Mouse (Mus musculus): ENCODE measurements around the gene Pdgfa. TPM values are rescaled to one million over a fixed set of nuclear protein-coding genes. Genes with fewer than 3 reads are reported as not detected.
A peak's percentile ranks its signal among the peaks of the same experiment; 100 is the strongest.

Gene Pdgfa
- total RNA-seq, 2 experiments from 2014 or later, result 54.6 to 58.0 TPM

DNA sequence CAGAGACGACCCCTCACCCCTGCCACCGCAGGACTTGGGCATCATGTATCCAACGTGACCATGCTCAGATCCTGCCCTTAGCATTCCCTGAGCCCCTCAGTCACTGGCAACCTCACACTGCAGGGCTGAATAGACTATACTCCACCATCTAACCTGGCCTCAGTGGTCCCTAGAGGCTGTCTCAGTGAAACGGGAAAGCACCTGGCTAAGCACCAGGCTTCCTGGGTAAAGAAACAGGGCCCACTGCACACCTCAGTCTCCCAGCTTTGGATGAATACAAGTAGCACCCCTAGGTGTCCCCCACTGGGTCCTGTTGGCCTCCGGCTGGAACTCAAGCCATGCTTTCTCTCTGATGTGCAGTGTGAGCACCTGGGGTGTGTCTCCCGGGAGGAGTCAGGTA is 23.7 kb downstream of the Pdgfa start:
- intact Hi-C loops (cut with DNase I), result no loop called here
- no peak for DNase-seq (ENCODE audit: extremely low spot score in 1 of 2, low spot score in 2 of 2)

DNA sequence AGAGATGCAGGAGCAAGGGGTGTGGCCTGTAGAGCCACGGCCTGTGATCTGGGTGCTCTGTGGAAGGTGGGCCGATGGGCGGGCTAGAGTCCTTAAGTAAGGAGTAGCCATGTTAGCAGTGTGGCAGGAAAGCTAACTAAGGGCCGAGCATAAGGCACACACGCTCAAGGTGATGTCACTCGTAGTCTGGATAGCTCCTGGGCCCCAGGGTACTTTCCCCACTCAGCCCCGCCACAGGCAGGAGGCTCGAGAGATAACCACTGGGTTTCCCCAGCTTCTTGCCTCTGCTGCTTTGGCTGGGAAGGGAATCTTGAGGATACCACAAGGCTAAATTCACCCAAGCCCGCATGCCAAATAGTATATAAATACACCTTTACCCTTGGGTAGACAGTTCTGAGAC is 25.8 kb downstream of the Pdgfa start:
- DNase-seq (ENCODE audit: extremely low spot score in 1 of 2, low spot score in 2 of 2), result no peak
- intact Hi-C loops (cut with DNase I), result no loop called here

- intact Hi-C loops (cut with DNase I), result no loop called here
- no peak for DNase-seq (ENCODE audit: extremely low spot score in 1 of 2, low spot score in 2 of 2)
Measured at GRCm38 (mm10) chr5:138970056-138970490, 27.1 kb downstream of the Pdgfa start.

DNA sequence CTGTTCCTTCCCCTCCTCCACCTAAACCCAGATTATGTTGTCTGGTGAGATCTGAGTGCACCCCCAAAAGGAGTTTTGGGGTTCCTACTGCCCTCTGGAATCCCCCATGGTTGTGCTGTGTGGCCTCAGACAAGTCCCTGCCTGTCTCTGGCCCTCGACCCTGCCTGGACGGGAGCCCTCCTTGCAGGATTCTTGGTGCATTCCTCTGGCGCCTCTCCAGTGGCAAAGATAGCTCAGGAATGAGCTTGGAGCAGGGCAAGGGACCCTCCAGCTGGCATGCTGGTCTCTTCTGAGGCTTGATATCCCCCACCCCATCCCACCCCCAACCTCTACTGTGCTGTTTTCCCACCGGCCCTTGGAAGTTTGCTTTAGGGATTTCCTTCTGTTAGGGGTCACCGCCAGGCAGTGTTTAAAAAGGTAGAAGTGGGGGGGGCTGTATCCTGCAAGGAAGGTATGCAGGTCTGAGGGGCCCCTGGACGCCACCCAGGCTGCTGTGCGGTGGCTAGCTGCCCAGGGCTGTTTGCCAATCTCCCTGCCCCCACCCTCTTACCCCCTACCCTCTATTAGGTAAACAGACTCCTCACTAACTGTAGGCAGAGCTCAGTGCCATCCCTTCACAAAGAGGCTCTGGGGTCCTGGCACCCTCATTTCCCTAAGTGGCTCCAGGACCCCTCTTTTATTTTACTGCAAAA is 31.0 kb downstream of the Pdgfa start:
- DNase-seq (ENCODE audit: extremely low spot score in 1 of 2, low spot score in 2 of 2), result peak in 1 of 2 experiments; percentile 59
- intact Hi-C loops (cut with DNase I), result no loop called here

DNA sequence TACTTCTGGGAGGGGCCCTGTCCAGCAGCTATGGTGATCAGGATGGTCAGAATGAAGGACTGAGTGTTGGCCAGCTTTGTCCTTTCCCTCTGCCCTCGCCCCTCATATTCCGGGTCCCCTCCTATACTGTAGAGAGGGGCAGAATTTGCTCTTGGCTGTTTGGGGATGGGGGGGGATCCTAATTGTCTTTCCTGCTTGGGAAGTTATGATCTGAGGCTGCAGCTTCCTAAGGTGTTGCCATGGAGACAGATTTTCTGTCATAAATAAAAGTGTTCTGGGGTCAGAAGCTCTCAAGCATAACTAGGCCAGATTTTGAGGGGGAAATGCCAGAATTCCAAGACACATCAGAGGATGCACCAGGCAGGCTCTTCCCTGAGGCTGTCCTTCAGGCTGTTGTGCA is 31.6 kb downstream of the Pdgfa start:
- intact Hi-C loops (cut with DNase I), result no loop called here
- DNase-seq (ENCODE audit: extremely low spot score in 1 of 2, low spot score in 2 of 2), result no peak

DNA sequence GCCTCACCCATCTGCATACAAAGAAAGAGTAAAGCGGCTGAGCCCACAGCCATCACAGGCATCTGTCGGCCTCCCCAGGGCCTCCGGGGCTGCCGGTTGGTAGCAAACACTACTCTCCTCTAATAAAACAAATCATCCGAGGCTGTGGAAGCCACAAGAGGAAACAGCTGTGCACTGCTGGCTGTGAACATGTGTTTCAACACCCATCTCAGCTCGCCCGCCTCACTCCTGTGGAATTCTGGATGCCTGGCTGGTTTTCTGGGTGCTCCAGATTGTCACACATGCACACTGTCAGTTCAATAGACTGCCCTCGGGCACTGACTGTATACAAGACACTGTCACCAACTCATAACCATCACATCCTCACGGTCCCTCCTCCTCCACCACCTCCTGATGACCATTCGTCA is 40.7 kb downstream of the Pdgfa start:
- intact Hi-C loops (cut with DNase I), result no loop called here
- no peak for DNase-seq (ENCODE audit: extremely low spot score in 1 of 2, low spot score in 2 of 2)

- intact Hi-C loops (cut with DNase I), result no loop called here
Measured at GRCm38 (mm10) chr5:138953986-138954385, 43.2 kb downstream of the Pdgfa start.

GRCm38 (mm10) chr5:138952969-138953368 is 44.2 kb downstream of the Pdgfa start:
- DNase-seq (ENCODE audit: extremely low spot score in 1 of 2, low spot score in 2 of 2), result no peak
- intact Hi-C loops (cut with DNase I), result no loop called here

More at GRCm38 (mm10) chr5:138953986-138954385, 43.2 kb downstream of the Pdgfa start:
- DNase-seq (ENCODE audit: extremely low spot score in 1 of 2, low spot score in 2 of 2), result no peak

- no peak for DNase-seq (ENCODE audit: extremely low spot score in 1 of 2, low spot score in 2 of 2)
- intact Hi-C loops (cut with DNase I), result no loop called here
Measured at GRCm38 (mm10) chr5:138951305-138951704, 45.9 kb downstream of the Pdgfa start.

DNA sequence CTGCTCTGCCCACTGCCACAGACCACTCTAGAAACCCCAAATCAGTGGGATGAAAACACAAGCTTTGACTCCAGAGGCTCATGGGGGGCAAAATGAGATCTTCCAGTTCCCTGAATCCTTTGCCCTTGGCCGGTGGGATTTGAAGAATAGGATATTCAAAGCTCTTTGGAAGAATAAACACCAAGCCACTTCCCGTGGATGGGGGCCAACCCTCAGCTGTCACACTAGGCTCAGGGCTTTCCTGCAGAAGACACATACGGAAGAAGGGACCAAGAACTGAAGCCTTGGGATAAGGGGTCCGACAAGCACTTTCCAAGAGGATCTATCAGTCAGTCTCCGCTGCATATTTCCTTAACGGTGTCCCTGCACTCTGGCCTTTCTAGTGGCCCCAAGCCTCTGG is 48.0 kb downstream of the Pdgfa start:
- intact Hi-C loops (cut with DNase I), result no loop called here
- DNase-seq (ENCODE audit: extremely low spot score in 1 of 2, low spot score in 2 of 2), result no peak

DNA sequence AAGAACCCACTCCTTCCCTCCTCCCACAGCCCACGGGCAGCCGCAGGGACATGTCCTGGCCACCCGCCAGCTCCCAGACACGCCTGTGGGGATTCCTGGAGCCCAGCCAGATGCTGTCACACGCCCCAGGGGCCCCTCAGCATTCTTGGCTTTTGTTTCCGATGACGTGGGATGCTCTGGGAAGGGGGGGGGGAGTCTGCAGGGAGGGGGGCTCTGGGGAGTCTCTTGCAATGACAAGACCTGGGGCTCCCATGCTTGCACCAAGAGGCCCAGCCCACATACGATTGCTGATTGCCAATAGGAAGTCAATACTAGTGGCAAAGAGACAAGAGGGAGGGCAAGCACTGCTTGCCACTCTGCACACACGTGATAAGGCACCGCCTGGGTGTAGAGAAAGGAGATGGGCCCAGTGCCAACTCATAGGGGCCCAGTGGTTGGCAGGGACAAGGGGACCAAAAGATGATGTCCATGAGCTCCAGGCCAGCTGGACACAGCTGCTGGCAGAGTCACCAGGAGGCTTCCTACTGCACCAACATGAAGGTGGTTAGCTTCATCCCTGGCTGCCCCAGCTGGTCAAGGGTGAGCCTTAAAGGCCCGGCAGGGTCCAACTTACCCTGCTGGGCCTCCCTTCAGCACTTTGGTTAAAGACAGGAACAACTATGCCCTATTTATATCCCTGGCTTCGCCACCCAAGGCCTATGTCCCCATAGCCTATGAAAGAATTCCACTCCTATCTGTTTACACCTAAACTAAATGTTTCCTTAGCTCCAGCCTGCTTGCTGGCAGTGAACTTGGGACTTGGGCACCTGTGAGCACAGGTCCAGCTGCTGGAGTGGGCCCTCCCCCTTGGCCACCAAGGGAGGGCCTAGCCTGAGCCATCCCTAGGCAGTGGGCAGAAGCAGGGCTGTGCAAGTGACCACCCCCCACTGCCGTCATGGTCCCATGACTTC is 48.9 kb downstream of the Pdgfa start:
- intact Hi-C loops (cut with DNase I), result no loop called here
- DNase-seq (ENCODE audit: extremely low spot score in 1 of 2, low spot score in 2 of 2), result peak in 1 of 2 experiments; percentile 83

GRCm38 (mm10) chr5:138947487-138947886 is 49.7 kb downstream of the Pdgfa start:
- DNase-seq (ENCODE audit: extremely low spot score in 1 of 2, low spot score in 2 of 2), result no peak
- intact Hi-C loops (cut with DNase I), result no loop called here

DNA sequence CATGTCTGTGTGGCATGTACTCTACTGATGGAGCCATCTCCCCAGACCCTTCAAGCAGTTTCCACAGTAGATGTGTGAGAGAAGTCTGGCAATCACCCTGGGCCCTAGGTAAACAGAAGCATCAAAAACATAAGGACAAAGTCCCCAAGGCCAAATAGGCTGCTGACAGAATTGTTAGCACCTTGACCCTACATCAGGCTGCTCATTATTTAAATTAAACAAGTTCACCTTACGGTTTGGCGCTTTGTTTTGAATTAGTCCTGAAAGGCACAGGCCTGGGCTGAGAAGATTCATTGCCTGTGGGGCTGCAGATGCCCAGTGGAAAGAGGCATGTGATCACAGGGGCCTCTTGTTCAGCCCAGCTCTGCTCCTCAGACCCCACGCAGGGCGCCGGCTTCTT is 50.2 kb downstream of the Pdgfa start:
- intact Hi-C loops (cut with DNase I), result no loop called here
- no peak for DNase-seq (ENCODE audit: extremely low spot score in 1 of 2, low spot score in 2 of 2)

- DNase-seq (ENCODE audit: extremely low spot score in 1 of 2, low spot score in 2 of 2), result no peak
- intact Hi-C loops (cut with DNase I), result no loop called here
Measured at GRCm38 (mm10) chr5:138945011-138945410, 52.2 kb downstream of the Pdgfa start.

GRCm38 (mm10) chr5:138944551-138944950 is 52.6 kb downstream of the Pdgfa start:
- intact Hi-C loops (cut with DNase I), result no loop called here

DNA sequence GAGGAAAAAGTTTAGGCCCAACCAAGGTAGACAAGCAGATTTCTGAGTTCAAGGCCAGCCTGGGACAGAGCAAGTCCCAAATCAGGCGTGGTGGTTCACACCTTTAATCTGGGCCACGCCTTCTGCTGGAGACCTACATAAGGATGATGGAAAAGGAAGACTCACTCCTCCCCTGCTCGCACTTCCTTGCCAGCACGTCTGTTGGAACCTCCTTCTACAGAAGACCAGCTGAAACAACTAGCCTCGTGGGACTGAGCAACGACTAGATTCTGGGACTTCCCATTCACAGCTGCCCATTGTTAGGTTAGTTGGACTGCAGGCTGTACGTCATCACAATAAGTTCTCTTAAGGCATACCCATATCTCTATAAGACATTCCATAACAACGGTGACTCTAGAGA is 55.3 kb downstream of the Pdgfa start:
- intact Hi-C loops (cut with DNase I), result no loop called here
- no peak for DNase-seq (ENCODE audit: extremely low spot score in 1 of 2, low spot score in 2 of 2)

More at GRCm38 (mm10) chr5:138944551-138944950, 52.6 kb downstream of the Pdgfa start:
- DNase-seq (ENCODE audit: extremely low spot score in 1 of 2, low spot score in 2 of 2), result no peak

DNA sequence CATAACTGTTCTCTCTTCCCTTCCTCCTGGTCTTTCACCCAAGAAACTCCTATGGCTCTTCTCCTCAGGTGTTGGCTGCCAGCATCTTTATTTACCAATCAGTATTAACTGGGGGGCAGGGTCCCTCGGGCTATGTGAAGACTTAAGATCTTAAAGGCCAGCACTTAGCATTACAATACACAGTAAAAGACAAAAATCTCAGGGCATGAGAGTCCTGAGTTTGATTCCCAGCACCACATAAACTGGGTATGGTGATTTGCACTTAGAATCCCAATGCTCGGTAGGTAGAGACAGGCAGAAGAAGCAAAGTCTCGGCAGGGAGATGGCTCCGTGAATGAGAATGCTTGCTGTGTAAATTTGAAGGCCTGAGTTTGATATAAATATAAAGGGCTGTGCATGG is 56.6 kb downstream of the Pdgfa start:
- DNase-seq (ENCODE audit: extremely low spot score in 1 of 2, low spot score in 2 of 2), result no peak
- intact Hi-C loops (cut with DNase I), result no loop called here

GRCm38 (mm10) chr5:138938572-138939163 is 58.5 kb downstream of the Pdgfa start:
- intact Hi-C loops (cut with DNase I), result no loop called here
- no peak for DNase-seq (ENCODE audit: extremely low spot score in 1 of 2, low spot score in 2 of 2)

DNA sequence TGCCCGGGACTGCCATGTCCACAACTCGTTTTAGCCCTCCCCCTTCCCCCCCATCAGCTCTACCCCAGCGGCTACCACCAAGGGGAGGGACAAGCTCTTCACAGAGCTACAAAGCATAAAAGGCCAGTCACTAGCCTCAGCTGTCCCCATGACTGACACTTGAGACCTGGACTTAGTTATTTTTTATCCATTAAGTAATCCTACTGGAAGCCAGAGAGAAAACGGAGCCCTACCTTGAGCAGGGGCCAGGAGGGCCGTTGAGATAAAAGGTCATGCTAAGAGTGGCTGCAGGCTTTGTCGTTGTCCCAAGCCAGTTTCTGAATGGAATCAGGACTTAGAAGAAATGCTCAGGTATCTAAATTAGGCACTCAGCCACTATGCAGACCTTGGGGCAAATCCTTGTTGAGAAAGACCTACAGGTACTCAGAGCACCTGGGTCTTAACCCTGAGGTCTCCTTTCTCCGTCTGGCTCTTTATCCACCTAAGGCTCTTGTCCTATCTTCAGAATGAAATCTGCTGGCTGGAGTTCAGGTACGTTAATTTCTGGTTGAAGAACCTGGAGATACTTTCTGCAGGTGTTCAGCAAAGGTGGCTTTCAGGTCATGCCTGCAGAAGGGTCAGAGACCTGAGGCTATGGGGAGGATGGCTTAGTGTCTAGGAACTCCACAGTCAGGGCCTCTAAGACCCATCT is 60.6 kb downstream of the Pdgfa start:
- DNase-seq (ENCODE audit: extremely low spot score in 1 of 2, low spot score in 2 of 2), result no peak
- intact Hi-C loops (cut with DNase I), result no loop called here

Measured in left cerebral cortex, postnatal 10 days (tissue).